Mouse (Mus musculus): ENCODE results near the gene Ralgapb.

DNA sequence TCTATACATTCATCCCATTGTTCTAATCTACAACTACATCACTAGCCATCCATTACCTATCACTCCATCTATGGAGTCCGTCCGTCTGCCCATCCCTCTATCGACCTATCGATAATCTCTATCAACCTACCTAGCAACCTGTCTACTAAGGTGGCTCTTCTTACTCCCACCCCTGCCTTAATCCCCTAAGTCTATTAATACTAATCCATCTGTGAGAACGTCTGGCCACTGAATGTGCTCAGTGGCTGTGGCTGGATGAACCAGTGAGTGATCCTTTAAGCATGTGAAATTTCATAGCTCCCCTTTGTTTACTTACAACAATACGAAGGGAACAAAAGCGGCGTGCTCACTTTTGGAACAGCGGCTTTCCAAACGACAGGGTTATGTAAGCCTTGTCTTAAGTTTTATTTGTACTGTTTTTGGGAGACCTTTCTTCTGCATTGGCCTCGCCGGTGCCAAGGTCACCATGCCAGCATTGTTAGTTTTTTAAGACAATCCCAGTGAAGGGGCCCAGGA, 104.2 kb downstream of the Ralgapb start:
- TF ChIP-seq CTCF (IDR thresholded peaks at IDR 0.05; ENCODE audit: borderline replicate concordance, control insufficient read depth, extremely low read depth, insufficient read depth, low read length, poor library complexity): no peak
- TF ChIP-seq POLR2A (IDR thresholded peaks at IDR 0.05; ENCODE audit: control insufficient read depth, extremely low read depth, insufficient read depth, low read length, poor library complexity): no peak
